Mouse (Mus musculus) erythroblast, embryonic 14.5 days (primary cell): ENCODE data around the gene Pomgnt1. TPM values are rescaled to one million over a fixed set of nuclear protein-coding genes. Genes with fewer than 3 reads are reported as not detected.
A peak's percentile ranks its signal among the peaks of the same experiment; 100 is the strongest.

Experiments
- H3K27me3 ChIP-seq: 2 replicates; pipeline ENCODE4 v1.6.1; 2012; ENCODE audit warnings: inconsistent platforms; ENCODE audit not compliant: control insufficient read depth
- H3K36me3 ChIP-seq: 2 replicates; pipeline ENCODE4 v1.6.1; 2012; ENCODE audit warnings: mild to moderate bottlenecking, inconsistent platforms; ENCODE audit not compliant: control insufficient read depth
- H3K4me1 ChIP-seq: 2 replicates; pipeline ENCODE4 v1.6.1; 2012; ENCODE audit warnings: inconsistent platforms; ENCODE audit not compliant: control insufficient read depth
- H3K4me3 ChIP-seq: replicated peaks from 2 replicates; pipeline ENCODE3; 2012; ENCODE audit warnings: moderate library complexity, mild to moderate bottlenecking, inconsistent platforms
- H3K9me3 ChIP-seq: 2 replicates; pipeline ENCODE4 v1.6.1; 2012; ENCODE audit warnings: low read length, inconsistent platforms, mixed read lengths; ENCODE audit not compliant: control insufficient read depth
- GATA1 ChIP-seq: IDR thresholded peaks from 2 replicates; pipeline ENCODE4 v1.6.1; 2012; ENCODE audit warnings: low read length, inconsistent platforms, mixed read lengths
- TAL1 ChIP-seq: IDR thresholded peaks from 3 replicates; pipeline ENCODE4 v1.6.1; 2012; ENCODE audit warnings: low read length, inconsistent platforms, mixed read lengths
- polyA plus RNA-seq: library from polyadenylated mRNA; stranded (reverse); fragments of >175 nt; gene quantifications from 2 replicates; pipeline ENCODE4 v1.2.3, GENCODE M21; 2012

Gene Pomgnt1
- polyA plus RNA-seq, 1 experiment: 0.18 TPM

DNA sequence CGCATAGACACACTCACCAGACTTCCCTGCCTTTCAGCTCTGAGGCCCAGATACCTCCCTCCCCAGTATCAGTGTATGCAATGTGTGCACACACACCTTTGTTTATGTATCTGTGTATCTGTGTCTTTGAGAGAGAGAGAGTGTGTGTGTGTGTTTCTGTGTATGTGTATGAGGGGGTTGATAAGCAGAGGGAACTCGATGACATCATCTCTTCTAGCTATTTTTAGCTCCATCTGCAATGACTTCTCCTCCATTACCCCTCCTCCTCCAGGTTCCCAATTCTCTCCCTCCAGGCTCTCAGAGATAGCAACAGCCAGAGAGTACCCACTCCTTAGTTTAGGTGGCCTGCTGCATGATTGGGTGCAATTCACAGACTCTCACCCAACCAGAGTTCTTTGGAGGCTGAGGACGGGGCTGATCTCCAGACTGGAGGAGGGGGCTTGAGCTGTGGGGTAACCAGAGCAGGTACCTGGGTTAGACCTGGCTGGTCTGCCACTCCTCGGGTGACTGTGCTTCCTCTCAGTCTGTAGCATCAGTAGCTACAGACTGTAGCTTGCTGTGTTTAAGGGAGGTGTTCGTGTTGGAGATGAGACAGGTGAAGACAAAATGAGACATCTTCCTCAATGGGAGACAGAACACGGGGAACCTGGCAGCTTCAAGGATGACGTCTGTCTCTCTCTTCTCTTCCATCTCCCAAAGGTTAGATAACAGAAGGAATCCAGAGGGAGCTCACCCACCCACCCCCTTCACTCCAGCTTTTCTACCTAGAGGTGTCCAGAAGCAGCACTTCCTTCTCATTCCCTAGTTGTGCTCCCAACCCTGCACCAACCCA, 52.3 kb downstream of the Pomgnt1 start:
- Histone ChIP-seq H3K36me3 (no peaks in the 10 kb centered on the region), H3K9me3 (no peaks in the 10 kb centered on the region), H3K27me3 (peaks cover 34% of the 10 kb centered on the region), H3K4me1 (peaks cover 30% of the 10 kb centered on the region), H3K4me3 (no peak overlapping the region)
- TF ChIP-seq GATA1: no peak

DNA sequence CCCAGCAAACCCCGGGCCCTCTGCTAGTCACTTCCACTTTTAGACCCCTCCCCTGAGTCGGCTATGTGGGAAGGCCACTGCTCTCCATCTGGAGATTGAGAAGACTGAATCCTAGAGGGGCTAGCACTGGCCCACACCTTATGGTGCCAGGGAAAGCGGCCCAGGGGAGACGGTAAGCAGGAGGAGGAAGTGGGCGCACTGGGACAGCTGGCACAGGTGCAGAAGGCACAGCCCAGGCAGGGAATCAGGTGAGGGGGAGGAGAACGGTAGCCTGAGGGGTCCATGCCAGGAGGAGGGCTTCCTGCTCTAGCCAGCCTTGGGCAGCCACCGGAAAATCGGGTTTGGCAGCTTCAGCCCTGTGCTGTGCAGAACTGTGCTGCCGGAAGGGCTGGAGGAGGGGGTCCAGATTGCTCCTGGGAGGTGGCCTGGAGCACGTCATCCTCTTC, 52.9 kb downstream of the Pomgnt1 start:
- TF ChIP-seq TAL1: no peak
- no peak for TF ChIP-seq GATA1
- Histone ChIP-seq H3K4me3 (no peak overlapping the region), H3K4me1 (peaks cover 30% of the 10 kb centered on the region)

DNA sequence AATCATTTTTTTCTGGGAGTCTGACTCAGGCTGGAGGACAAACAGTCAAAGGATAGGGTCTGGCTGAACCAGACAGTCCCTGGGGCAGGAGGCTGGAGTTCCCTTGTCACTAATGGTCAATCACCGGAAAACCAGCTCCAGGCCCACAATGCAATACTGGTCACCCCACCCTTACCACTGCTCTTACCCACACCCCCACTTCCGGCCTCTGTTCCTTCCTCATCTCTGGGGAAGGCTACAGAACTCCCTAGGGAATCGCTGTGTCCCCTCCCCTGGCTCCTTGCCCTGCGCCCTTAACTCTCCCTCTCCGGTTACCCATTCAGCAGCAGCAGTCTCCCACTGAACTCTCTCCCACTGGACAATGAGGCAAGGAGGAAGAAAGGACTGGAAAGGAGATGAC, 53.5 kb downstream of the Pomgnt1 start:
- H3K36me3 ChIP-seq: no peaks in the 10 kb centered on the region
- H3K4me1 ChIP-seq: peaks cover 30% of the 10 kb centered on the region
- peaks cover 46% of the 10 kb centered on the region for H3K27me3 ChIP-seq
- H3K9me3 ChIP-seq: no peaks in the 10 kb centered on the region
- TF ChIP-seq GATA1 (no peak), TAL1 (no peak)
- no peak overlapping the region for H3K4me3 ChIP-seq

More for the DNA sequence above, 52.9 kb downstream of the Pomgnt1 start:
- Histone ChIP-seq H3K27me3 (peaks cover 40% of the 10 kb centered on the region), H3K36me3 (no peaks in the 10 kb centered on the region), H3K9me3 (no peaks in the 10 kb centered on the region)

DNA sequence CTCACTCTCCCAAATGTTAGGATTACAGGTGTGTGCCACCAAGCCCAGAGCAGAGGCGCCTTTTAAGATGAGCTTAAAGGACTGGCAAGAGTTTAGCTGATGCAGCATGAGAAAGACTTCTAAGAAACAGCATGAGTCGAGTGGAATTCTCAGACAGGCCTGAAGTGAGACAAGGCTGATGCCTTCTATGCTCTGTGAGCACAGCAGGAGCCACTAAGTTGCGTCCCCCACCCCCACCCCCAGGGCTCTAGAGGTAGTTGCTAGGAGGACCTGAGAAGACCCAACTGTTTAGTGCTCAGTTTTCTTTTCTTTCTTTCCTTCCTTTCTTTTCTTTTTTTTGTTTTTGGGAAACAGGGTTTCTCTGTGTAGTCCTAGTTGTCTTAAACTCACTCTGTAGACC, 58.4 kb downstream of the Pomgnt1 start:
- no peaks in the 10 kb centered on the region for H3K36me3 ChIP-seq
- H3K4me1 ChIP-seq: peaks cover 2% of the 10 kb centered on the region
- H3K9me3 ChIP-seq: no peaks in the 10 kb centered on the region
- peaks cover 72% of the 10 kb centered on the region for H3K27me3 ChIP-seq
- TF ChIP-seq GATA1 (no peak), TAL1 (no peak)
- H3K4me3 ChIP-seq: no peak overlapping the region

DNA sequence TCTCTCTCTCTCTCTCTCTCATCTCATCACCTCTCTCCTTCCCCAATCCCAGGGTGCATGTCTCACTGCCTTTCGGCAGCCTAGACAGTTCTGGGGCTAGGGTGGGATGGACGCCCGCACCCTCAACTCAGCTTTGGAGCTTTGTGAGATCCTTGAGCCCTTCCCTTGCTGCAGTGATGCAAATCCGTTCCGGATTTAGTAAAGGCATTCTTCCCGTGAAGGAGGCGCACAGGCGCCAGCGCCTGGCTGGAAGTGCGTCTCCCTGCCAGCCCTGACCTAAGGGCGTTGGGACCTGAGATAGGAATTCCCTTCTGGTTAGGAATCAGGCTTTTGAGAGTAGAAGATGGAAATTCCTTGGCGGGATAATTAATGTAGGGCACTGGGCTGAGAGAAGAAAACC, 59.1 kb downstream of the Pomgnt1 start:
- Histone ChIP-seq H3K27me3 (peaks cover 65% of the 10 kb centered on the region), H3K4me1 (no peaks in the 10 kb centered on the region; the same call in 1 of the 2 replicates), H3K4me3 (no peak overlapping the region), H3K36me3 (no peaks in the 10 kb centered on the region), H3K9me3 (peaks cover 4% of the 10 kb centered on the region; the same call in 1 of the 2 replicates)
- TF ChIP-seq GATA1: no peak

DNA sequence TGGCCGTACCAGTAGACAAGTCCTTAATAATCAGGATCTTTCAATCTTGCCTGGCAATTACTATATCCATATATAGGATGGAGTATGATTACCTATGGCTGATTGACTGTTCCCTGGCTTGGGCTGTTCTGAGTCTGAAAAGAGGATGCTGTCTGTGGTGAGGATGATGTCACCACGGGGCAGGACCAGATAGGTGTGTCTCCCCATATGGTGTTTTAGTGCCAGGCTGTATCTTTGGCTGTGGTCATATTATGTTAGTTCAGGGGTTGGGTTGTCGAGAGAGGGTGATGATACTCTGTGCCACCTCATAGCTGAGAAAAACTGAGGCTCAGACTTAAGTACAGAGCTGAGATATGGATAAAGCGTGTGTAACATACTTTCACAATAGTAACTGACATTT, 61.4 kb downstream of the Pomgnt1 start:
- Histone ChIP-seq H3K4me1 (no peaks in the 10 kb centered on the region; the same call in 1 of the 2 replicates), H3K4me3 (no peak overlapping the region), H3K36me3 (no peaks in the 10 kb centered on the region), H3K9me3 (peaks cover 6% of the 10 kb centered on the region; the same call in 1 of the 2 replicates), H3K27me3 (peaks cover 55% of the 10 kb centered on the region)
- no peak for TF ChIP-seq GATA1
- no peak for TF ChIP-seq TAL1

DNA sequence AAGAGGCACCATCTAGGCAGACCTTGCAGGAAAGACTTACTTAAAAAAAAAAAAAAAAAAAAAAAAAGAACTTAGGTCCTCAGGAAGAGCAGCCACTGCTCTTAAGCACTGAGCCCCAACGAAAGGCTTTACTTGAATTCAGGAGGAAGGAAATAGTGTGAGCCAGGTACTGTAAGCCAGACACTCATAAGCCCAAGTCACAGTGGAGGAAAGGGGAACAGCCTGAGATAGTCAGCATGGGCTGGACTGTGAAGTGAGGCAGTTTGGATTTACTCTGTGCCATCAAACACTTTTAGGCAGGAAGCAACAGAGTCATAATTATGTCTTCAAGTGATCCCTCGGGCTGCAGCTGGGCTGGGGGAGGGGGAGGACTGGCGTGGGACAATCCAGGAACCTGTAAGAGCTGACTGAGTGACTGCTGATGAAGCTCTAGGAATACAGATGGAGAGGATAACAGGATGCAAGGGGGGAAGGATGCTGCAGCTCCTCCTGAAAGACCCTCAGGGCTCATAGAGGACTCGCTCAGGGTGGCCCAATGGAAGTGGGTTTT, 68.7 kb downstream of the Pomgnt1 start:
- no peaks in the 10 kb centered on the region for H3K27me3 ChIP-seq
- H3K4me3 ChIP-seq: no peak overlapping the region
- no peaks in the 10 kb centered on the region for H3K36me3 ChIP-seq
- peaks cover 29% of the 10 kb centered on the region for H3K4me1 ChIP-seq
- peaks cover 5% of the 10 kb centered on the region; the same call in 1 of the 2 replicates for H3K9me3 ChIP-seq
- TF ChIP-seq TAL1: no peak
- no peak for TF ChIP-seq GATA1

DNA sequence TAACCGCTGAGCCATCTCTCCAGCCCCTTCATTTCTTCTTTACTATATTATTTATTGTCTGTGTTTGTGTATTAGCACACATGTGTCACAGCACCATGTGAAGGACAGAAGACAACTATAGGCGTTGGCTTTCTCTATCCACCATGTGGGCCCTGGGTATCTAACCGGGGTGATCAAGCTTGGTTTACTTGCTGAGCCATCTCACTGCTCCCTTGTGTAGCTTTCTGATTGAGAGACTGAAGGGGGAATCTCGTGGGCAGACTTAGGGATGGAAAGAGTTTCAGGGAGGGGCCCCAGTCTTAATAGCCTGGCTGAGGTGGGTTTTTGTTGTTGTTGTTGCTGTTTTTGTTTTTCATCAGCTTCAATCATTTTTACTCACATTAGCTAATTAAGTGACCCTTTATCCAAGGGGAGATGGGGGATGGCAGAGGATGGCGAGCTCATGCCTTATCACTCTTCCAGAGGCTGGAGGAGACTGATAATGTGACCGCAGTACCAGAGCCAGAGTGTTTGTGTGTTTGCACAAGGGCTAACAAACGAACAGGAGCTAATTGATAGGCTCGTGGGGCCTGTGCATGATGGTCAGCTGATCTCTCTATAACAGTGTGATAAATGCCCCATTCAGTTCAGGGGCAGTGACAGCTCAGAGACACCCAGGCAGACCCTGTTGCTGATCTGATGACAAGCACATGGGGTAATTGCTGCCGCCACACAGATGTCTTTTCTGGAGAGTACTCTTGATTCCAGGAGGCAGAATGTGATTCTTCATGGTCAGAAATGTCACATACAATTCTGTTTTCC, 70.1 kb downstream of the Pomgnt1 start:
- H3K9me3 ChIP-seq: no peaks in the 10 kb centered on the region
- no peaks in the 10 kb centered on the region for H3K27me3 ChIP-seq
- peaks cover 29% of the 10 kb centered on the region for H3K4me1 ChIP-seq
- H3K36me3 ChIP-seq: no peaks in the 10 kb centered on the region
- TF ChIP-seq TAL1 (peak; percentile 51; the same call in 2 of the 3 replicates), GATA1 (no peak; the same call in 1 of the 2 replicates)
- H3K4me3 ChIP-seq: peak overlapping the region; percentile 6

DNA sequence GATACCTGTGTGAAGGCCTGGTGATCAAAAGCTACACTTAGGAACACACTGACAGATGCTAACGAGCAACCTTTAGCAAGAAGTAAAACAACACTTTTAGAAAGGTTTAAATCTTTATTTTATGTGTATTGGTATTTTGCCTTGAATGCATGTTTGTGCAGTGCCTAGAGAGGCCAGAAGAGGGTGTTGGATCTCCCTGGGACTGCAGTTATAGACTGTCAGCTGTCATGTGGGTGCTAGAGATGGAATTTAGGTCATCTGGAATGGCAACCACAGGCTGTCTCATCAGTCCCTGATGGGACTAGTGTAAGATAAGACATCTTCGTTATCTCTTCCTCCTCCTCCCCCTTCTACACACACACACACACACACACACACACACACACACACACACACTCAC, 74.8 kb downstream of the Pomgnt1 start:
- H3K36me3 ChIP-seq: no peaks in the 10 kb centered on the region
- no peaks in the 10 kb centered on the region for H3K27me3 ChIP-seq
- no peak overlapping the region for H3K4me3 ChIP-seq
- TF ChIP-seq GATA1: no peak
- no peak for TF ChIP-seq TAL1
- no peaks in the 10 kb centered on the region for H3K9me3 ChIP-seq
- peaks cover 18% of the 10 kb centered on the region for H3K4me1 ChIP-seq
